Mouse (Mus musculus) C2C12 (cell line): ENCODE measurements at regions not wholly inside any gene's neighbourhood (a gene's known extent, or its start where the extent isn't known, plus 50 kb on each side); places are given as distances from the start of the nearest gene placed in this dataset.

Source experiments
- CTCF ChIP-seq: IDR thresholded peaks from one replicate; pipeline ENCODE4 v1.5.1; 2011; ENCODE audit not compliant: control insufficient read depth, insufficient read depth, insufficient read length
- MAX ChIP-seq: IDR thresholded peaks from one replicate; pipeline ENCODE4 v1.6.1; 2011; ENCODE audit warnings: mild to moderate bottlenecking, control low read depth
- MYOD1 ChIP-seq: IDR thresholded peaks from one replicate; pipeline ENCODE4 v1.6.1; 2011; ENCODE audit warnings: low read depth; ENCODE audit not compliant: control insufficient read depth, insufficient read length
- USF1 ChIP-seq: IDR thresholded peaks from one replicate; pipeline ENCODE4 v1.6.1; 2011; ENCODE audit warnings: low read depth, mild to moderate bottlenecking, control low read depth, moderate library complexity

DNA sequence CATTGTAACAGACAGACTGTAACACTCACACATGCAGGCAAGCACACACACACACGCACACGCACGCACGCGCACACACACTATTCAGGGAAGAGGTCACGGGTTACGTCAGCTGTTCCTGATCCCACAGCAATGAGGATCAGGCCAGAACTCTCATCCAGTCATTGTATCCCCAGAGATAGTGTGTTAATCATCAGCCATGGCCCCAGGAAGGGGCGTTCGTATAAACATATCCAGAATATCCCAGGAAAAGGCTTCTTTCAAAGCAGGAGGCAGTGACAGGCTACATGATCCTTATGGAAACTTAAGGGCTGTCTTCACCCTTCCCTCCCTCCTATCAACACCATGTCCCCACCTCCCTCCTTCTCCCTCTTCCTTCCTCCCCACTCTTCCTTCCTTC is 239.3 kb downstream of the Uaca start:
- TF ChIP-seq CTCF = no peak
- TF ChIP-seq USF1 = no peak
- TF ChIP-seq MAX = no peak
- TF ChIP-seq MYOD1 = no peak
